Mouse (Mus musculus) CH12.LX (cell line): Measurements from ENCODE around the gene Qsox1.

Experiments
- CHD2 ChIP-seq: IDR thresholded peaks from 2 replicates; pipeline ENCODE4 v1.6.1; 2011; ENCODE audit warnings: low read length, improper control_type of control experiment
- CTCF ChIP-seq, 2 experiments: IDR thresholded peaks in 1 of 2; conservative IDR thresholded peaks in 1 of 2; 2 replicates each; pipeline ENCODE4 v1.5.1; 2011 to 2012; ENCODE audit warnings: low read depth in 2 of 2, low read length in 2 of 2, improper control_type of control experiment in 1 of 2, inconsistent platforms in 1 of 2, mild to moderate bottlenecking in 1 of 2, moderate library complexity in 1 of 2
- EP300 ChIP-seq: IDR thresholded peaks from 2 replicates; pipeline ENCODE4 v1.6.1; 2011; ENCODE audit warnings: low read length, improper control_type of control experiment
- ETS1 ChIP-seq: conservative IDR thresholded peaks from 2 replicates; pipeline ENCODE4 v1.6.1; 2012; ENCODE audit warnings: low read depth, mild to moderate bottlenecking, inconsistent platforms, low read length, improper control_type of control experiment, moderate library complexity
- MXI1 ChIP-seq: IDR thresholded peaks from 2 replicates; pipeline ENCODE4 v1.6.1; 2011; ENCODE audit warnings: mild to moderate bottlenecking, low read depth, low read length, improper control_type of control experiment
- POLR2A ChIP-seq: IDR thresholded peaks from 2 replicates; pipeline ENCODE4 v1.6.1; 2011; ENCODE audit warnings: low read depth, mild to moderate bottlenecking, improper control_type of control experiment, low read length
- POLR2AphosphoS2 ChIP-seq: IDR thresholded peaks from 2 replicates; pipeline ENCODE4 v1.6.1; 2011; ENCODE audit warnings: low read depth, low read length, improper control_type of control experiment
- TBP ChIP-seq: conservative IDR thresholded peaks from 2 replicates; pipeline ENCODE4 v1.6.1; 2011; ENCODE audit warnings: low read depth, low read length, improper control_type of control experiment
- USF1 ChIP-seq: IDR thresholded peaks from 2 replicates; pipeline ENCODE4 v1.6.1; 2014; ENCODE audit warnings: low read depth, mild to moderate bottlenecking, inconsistent platforms, low read length, improper control_type of control experiment
- ZNF384 ChIP-seq: IDR thresholded peaks from 2 replicates; pipeline ENCODE4 v1.6.1; 2012; ENCODE audit warnings: low read depth, low read length, improper control_type of control experiment, inconsistent platforms

- TF ChIP-seq TBP (no peak), POLR2A (no peak), CTCF (conservative IDR thresholded peaks at IDR 0.05 in 1 of 2, IDR thresholded peaks at IDR 0.05 in 1 of 2; ENCODE audit: low read depth in 2 of 2, low read length in 2 of 2) (no peak), ETS1 (no peak), USF1 (no peak), EP300 (no peak), CHD2 (no peak), ZNF384 (no peak), POLR2AphosphoS2 (no peak), MXI1 (no peak)
These were observed 15.3 kb downstream of the Qsox1 start for GRCm38 (mm10) chr1:155797425-155797824.
